Mouse (Mus musculus) E14TG2a.4 (cell line): ENCODE results near the gene Dysf.

Experiments
- H3K27me3 ChIP-seq: 2 replicates; pipeline ENCODE4 v1.6.1; 2014; ENCODE audit warnings: low read length, control low read depth; ENCODE audit not compliant: insufficient read depth
- H3K36me3 ChIP-seq: 2 replicates; pipeline ENCODE4 v1.6.1; 2014; ENCODE audit warnings: low read length, control low read depth; ENCODE audit not compliant: insufficient read depth
- H3K4me1 ChIP-seq: replicated peaks from 2 replicates; pipeline ENCODE4 v1.6.1; 2014; ENCODE audit warnings: low read depth, low read length, control low read depth
- H3K4me3 ChIP-seq: replicated peaks from 2 replicates; pipeline ENCODE4 v1.5.1; 2014; ENCODE audit warnings: mild to moderate bottlenecking, low read length
- H3K9me3 ChIP-seq: 2 replicates; pipeline ENCODE4 v1.6.1; 2014; ENCODE audit warnings: low read length, control low read depth
- CTCF ChIP-seq: conservative IDR thresholded peaks from 2 replicates; pipeline ENCODE4 v1.5.1; 2014; ENCODE audit warnings: low read length
- NANOG ChIP-seq: IDR thresholded peaks from 2 replicates; pipeline ENCODE4 v1.6.1; 2014; ENCODE audit warnings: borderline replicate concordance, low read length, mixed read lengths
- POU5F1 ChIP-seq: IDR thresholded peaks from 2 replicates; pipeline ENCODE4 v1.6.1; 2014; ENCODE audit warnings: low read length, borderline replicate concordance

The Dysf gene

DNA sequence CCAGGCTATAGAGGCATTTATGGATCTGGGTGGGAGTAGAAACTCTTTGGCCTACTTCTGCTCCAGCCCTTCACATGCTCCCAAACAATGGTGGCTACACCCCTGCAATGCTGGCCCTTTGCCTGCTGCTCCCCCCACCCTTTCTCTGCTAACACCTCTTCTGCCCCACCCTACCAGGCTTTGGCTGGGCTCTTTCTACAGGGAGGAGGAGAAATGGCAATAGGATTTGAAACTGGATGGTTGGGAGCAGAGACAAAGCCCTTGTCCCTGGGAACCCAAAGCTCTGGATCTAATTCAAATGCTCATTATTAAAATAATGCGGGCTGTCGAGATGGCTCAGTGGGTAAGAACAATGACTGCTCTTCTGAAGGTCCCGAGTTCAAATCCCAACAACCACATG, 72.2 kb downstream of the Dysf start:
- H3K36me3 ChIP-seq = no peaks in the 10 kb centered on the region
- no peaks in the 10 kb centered on the region for H3K27me3 ChIP-seq
- no peaks in the 10 kb centered on the region for H3K9me3 ChIP-seq
- TF ChIP-seq CTCF (no peak), NANOG (no peak), POU5F1 (no peak)
- no peak overlapping the region for H3K4me3 ChIP-seq
- H3K4me1 ChIP-seq = peaks cover 11% of the 10 kb centered on the region

DNA sequence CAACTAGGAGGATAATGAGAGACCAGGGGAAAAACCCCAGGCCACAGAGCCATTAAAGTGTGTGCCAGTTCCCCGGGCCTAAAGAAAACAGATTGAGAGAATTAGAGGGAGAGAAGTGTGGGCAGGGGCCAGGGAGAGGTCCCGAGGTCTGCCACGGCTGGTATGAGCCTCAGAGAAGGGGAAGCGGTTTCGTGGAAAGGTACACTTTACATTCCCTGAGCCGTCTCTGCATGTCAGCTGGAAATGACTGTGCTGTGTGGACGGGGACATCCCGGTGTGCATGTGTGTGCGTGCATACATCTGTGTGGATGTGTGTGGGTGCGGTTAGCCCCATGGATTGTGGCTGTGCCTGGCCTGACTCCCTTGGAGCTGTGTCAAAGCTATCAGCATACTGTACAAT, 76.4 kb downstream of the Dysf start:
- no peaks in the 10 kb centered on the region for H3K9me3 ChIP-seq
- no peaks in the 10 kb centered on the region for H3K27me3 ChIP-seq
- H3K4me3 ChIP-seq = no peak overlapping the region
- peaks cover 15% of the 10 kb centered on the region for H3K4me1 ChIP-seq
- H3K36me3 ChIP-seq = no peaks in the 10 kb centered on the region
- no peak for TF ChIP-seq CTCF
- no peak for TF ChIP-seq POU5F1
- no peak for TF ChIP-seq NANOG

DNA sequence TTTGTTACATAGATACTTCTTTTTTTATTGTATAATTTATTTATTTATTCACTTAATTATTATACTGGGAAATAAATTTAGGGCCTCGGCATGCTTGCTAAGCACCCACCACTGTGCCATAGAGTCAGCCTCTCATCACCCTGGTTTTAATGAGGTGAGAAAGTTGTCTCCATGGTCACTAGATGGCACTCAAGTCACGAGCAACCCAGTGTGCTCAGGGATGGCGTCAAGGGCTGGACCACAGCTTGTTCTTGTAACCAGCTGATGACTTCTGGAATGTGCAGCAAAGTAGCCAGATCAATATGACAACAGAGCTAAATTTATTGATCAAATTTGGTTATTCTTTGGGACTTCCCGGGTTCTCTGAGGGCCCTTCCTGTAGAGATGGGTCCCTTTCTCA, 85.1 kb downstream of the Dysf start:
- Histone ChIP-seq H3K9me3 (no peaks in the 10 kb centered on the region), H3K27me3 (no peaks in the 10 kb centered on the region), H3K36me3 (no peaks in the 10 kb centered on the region), H3K4me1 (peaks cover 16% of the 10 kb centered on the region), H3K4me3 (no peak overlapping the region)
- peak; percentile 33 for TF ChIP-seq CTCF
- TF ChIP-seq POU5F1 = no peak

DNA sequence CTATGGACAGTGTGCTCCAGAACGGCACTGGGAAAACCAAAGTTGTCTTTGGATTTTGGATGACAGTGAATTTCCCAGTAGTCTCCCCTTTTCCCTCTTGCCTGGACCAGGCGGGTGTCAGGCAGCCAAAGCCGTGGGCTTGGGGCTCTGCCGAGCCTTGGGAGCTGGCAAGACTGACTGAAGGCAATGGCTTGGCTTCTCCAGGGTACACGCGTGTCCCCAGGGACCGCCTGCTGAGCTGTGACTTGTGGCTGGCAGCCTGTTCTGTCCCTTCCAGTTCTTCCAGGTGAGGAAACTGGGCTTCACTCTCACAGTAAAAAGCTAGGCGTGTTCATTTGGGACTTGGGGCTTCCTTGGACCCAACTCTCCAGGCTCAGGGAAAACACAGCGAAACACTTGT, 86.1 kb downstream of the Dysf start:
- Histone ChIP-seq H3K27me3 (0 out of 2 replicates have a peak, but pooled peaks cover 1% of the 10 kb centered on the region), H3K9me3 (no peaks in the 10 kb centered on the region), H3K36me3 (no peaks in the 10 kb centered on the region), H3K4me1 (peaks cover 20% of the 10 kb centered on the region), H3K4me3 (peak overlapping the region; percentile 74)
- TF ChIP-seq CTCF = no peak
- TF ChIP-seq POU5F1 = no peak
- TF ChIP-seq NANOG = no peak

DNA sequence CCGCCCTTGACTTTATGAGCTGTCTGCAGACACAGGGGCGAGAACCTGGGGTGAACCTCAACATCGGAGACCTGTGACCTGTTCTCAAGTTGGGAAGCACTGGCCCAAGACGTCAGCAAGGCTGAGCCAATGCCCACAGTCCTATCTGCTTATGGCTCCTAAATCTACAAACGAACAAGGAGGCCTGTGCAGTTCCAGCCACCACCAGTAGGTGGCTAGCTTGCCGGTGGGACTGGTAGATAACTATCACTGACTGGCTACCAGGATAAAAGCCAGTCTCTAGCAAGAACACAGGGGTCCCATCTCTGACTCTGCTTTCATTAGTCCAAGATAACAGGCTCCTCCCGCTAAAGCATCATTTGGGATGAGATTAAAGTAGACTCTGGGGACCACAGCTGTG, 86.6 kb downstream of the Dysf start:
- TF ChIP-seq CTCF (peak; percentile 100), NANOG (no peak)
- Histone ChIP-seq H3K36me3 (no peaks in the 10 kb centered on the region), H3K4me3 (peak overlapping the region; percentile 74), H3K4me1 (peaks cover 23% of the 10 kb centered on the region), H3K9me3 (no peaks in the 10 kb centered on the region), H3K27me3 (0 out of 2 replicates have a peak, but pooled peaks cover 6% of the 10 kb centered on the region)

DNA sequence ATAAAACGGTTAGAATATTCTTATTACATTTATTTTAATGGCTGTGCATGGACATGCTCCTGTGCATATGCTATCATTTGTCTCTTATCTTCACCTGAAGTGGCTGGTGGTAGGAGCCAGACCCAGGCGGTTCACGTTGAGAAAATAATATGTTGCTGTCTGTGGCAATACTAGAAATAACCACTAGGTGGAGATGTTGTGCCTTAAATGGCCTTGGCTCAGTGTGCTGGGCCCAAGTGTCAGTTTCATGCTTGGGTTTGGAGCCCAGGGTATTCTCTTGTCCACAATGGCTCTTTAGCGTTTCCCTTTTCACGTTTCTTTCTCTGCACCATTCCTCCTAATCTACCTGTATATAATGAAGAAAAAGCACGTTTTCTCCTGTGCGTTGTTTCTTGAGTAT, 87.5 kb downstream of the Dysf start:
- Histone ChIP-seq H3K9me3 (no peaks in the 10 kb centered on the region), H3K4me1 (peaks cover 23% of the 10 kb centered on the region), H3K4me3 (no peak overlapping the region), H3K36me3 (no peaks in the 10 kb centered on the region), H3K27me3 (peaks cover 13% of the 10 kb centered on the region)
- TF ChIP-seq CTCF (peak; percentile 95), NANOG (no peak)

DNA sequence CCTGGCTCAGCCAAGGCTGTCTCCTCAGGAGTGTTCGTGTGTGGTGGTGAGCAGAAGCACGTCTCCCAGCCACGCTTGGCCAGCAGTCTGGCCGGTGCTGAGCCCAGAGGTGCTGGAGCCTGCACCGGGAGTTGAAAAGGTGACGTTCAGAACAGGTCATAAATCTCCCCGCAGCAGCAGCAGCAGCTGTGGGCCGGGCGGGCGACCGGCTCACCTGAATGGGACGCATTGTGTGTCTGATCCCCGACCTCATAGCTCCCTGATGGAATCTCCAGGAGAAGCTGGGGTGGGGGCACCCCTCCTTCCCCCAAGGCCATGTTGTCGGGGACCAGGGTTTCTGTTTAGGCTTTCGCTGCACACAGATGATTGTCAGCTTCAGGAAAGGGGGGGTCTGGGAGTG, 93.6 kb downstream of the Dysf start:
- Histone ChIP-seq H3K4me3 (no peak overlapping the region), H3K9me3 (no peaks in the 10 kb centered on the region), H3K27me3 (peaks cover 70% of the 10 kb centered on the region), H3K4me1 (peaks cover 30% of the 10 kb centered on the region), H3K36me3 (no peaks in the 10 kb centered on the region)
- TF ChIP-seq POU5F1 (no peak), NANOG (no peak), CTCF (no peak)

DNA sequence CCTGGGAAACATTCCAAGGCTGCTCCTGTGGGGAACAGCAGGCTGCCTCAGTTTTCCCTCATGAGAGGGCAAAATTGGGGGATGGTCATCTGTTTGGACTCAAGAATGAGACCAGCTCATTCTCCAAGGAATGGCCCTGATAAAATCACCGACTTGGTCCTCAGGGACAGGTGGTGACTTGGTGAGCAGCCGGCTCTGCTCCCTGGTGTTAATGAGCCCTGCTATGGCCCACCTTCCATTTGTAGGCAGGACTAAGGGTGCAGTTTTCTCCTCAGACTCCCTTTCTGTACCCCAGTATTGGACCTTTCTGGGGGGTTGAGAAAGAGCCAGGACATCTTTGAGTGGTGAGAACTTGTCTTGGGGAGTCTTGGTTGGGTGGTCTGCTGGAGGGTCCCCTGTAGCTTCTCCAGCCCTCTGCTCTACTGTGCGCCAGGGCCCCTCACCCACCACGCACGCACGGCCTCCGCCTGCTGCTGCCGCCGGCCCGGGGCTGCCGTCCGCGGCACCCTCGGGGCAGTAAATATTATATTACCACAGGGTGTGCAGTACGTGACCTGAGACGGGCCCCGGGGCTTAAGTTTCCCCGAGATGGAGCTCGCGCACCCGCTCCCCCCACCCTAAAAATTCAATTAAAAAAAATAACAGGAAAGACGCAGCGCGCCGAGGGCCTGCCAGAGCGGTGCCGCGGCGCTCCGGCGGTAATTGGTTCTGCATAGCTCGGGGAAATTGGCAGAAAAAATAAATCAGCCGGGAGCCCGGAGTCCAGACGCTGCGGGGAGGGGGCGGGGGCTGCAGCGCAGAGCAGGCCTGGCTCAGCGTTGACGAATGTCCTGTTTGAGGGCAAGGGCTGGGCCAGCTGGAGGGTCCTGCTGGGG, 97.0 kb downstream of the Dysf start:
- Histone ChIP-seq H3K4me3 (peak overlapping the region; percentile 75), H3K9me3 (no peaks in the 10 kb centered on the region)
- TF ChIP-seq NANOG = no peak
- TF ChIP-seq CTCF = no peak
- TF ChIP-seq POU5F1 = no peak

DNA sequence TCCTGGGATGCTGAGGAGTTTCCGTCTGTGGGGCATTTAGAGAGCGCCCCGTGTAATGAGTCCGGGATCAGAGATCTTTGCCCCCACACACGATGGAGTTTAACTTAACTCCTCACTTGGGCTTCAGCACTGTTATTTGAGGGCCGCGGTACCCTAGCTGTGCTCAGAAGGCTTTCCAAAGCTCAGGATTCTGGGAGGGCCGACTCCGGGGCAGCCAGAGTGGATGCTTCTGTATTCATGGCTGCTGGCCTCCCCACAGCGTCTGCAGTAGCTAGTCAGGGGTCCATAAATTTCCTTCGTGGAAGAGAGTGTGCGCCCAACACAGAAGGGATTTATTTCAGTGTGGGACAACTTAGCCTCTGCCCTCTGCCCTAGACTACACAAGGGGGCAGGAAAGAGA, 97.7 kb downstream of the Dysf start:
- H3K4me3 ChIP-seq = peak overlapping the region; percentile 75
- peaks cover 87% of the 10 kb centered on the region for H3K27me3 ChIP-seq
- peaks cover 24% of the 10 kb centered on the region for H3K4me1 ChIP-seq
- no peaks in the 10 kb centered on the region for H3K9me3 ChIP-seq
- TF ChIP-seq CTCF (no peak), NANOG (no peak), POU5F1 (no peak)
- H3K36me3 ChIP-seq = no peaks in the 10 kb centered on the region

More for the DNA sequence above, 97.0 kb downstream of the Dysf start:
- Histone ChIP-seq H3K27me3 (peaks cover 91% of the 10 kb centered on the region), H3K36me3 (no peaks in the 10 kb centered on the region), H3K4me1 (peaks cover 24% of the 10 kb centered on the region)
